Mouse (Mus musculus): ENCODE data around the gene Rngtt. TPM values are rescaled to one million over a fixed set of nuclear protein-coding genes. Genes with fewer than 3 reads are reported as not detected.
"Not testable (repeated sequence)": the region's sequence is repeated elsewhere in the genome, so short reads cannot be mapped to it uniquely, and the experiment has no call there.

Rngtt gene
- total and polyA plus RNA-seq, 2 experiments from 2014 or later: 8.9 to 10.0 TPM

GRCm38 (mm10) chr4:33303057-33303456 is 7.1 kb upstream of the Rngtt start:
- no peak overlapping the region for H3K4me3 ChIP-seq (ENCODE audit: low read depth, low read length)
- H3K4me2 ChIP-seq (ENCODE audit: low read depth, low read length): no peak overlapping the region
- no peaks in the 10 kb centered on the region for H3K27me3 ChIP-seq (ENCODE audit: control insufficient read depth, insufficient read depth, low read length)
- H3K36me3 ChIP-seq (replicated peaks; ENCODE audit: control insufficient read depth, insufficient read depth, low read length): no peaks in the 10 kb centered on the region
- TF ChIP-seq CTCF (IDR thresholded peaks at IDR 0.05; ENCODE audit: low read depth) (no peak), EP300 (IDR thresholded peaks at IDR 0.05; ENCODE audit: low read depth) (no peak)
- ATAC-seq (ENCODE audit: insufficient read depth, low read depth) (no peak), DNase-seq (ENCODE audit: low spot score) (no peak)
- 88% methylated on average over 1 of the region's 1 CpGs for WGBS
- no peak overlapping the region for H3K9ac ChIP-seq (replicated peaks; ENCODE audit: low read depth, low read length)
- H3K4me1 ChIP-seq (ENCODE audit: control insufficient read depth, insufficient read depth): no peaks in the 10 kb centered on the region
- H3K27ac ChIP-seq (ENCODE audit: low read depth): no peak overlapping the region
- peaks cover 4% of the 10 kb centered on the region; the same call in 1 of the 2 replicates for H3K9me3 ChIP-seq (replicated peaks; ENCODE audit: control insufficient read depth, low read length)

GRCm38 (mm10) chr4:33307146-33307545 is 3.0 kb upstream of the Rngtt start:
- TF ChIP-seq EP300 (IDR thresholded peaks at IDR 0.05; ENCODE audit: low read depth) (no peak), CTCF (IDR thresholded peaks at IDR 0.05; ENCODE audit: low read depth) (no peak)
- no peak overlapping the region for H3K4me2 ChIP-seq (ENCODE audit: low read depth, low read length)
- no peak overlapping the region for H3K4me3 ChIP-seq (ENCODE audit: low read depth, low read length)
- no peaks in the 10 kb centered on the region for H3K27me3 ChIP-seq (ENCODE audit: control insufficient read depth, insufficient read depth, low read length)
- H3K4me1 ChIP-seq (ENCODE audit: control insufficient read depth, insufficient read depth): peaks cover 7% of the 10 kb centered on the region; the same call in 1 of the 2 replicates
- no peaks in the 10 kb centered on the region for H3K36me3 ChIP-seq (replicated peaks; ENCODE audit: control insufficient read depth, insufficient read depth, low read length)
- WGBS: 51% methylated on average over 4 of the region's 4 CpGs
- H3K27ac ChIP-seq (ENCODE audit: low read depth): no peak overlapping the region
- ATAC-seq (ENCODE audit: insufficient read depth, low read depth) (no peak), DNase-seq (ENCODE audit: low spot score) (no peak)
- peaks cover 4% of the 10 kb centered on the region; the same call in 1 of the 2 replicates for H3K9me3 ChIP-seq (replicated peaks; ENCODE audit: control insufficient read depth, low read length)
- H3K9ac ChIP-seq (replicated peaks; ENCODE audit: low read depth, low read length): no peak overlapping the region

GRCm38 (mm10) chr4:33310840-33311437 is 828 bp downstream of the Rngtt start:
- WGBS: 9% methylated on average over 12 of the region's 12 CpGs

DNA sequence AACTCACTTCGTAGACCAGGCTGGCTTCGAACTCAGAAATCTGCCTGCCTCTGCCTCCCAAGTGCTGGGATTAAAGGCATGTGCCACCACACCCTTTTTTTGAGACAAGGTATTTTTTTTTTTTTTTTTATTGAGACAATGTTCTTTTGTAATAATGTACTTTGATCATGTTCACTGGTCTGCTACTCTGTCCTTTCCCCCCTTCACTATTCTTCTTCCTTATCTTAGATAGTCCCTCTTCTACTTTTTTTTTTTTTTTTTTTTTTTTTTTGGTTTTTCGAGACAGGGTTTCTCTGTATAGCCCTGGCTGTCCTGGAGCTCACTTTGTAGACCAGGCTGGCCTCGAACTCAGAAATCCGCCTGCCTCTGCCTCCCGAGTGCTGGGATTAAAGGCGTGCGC is 4.0 kb downstream of the Rngtt start:
- not testable (repeated sequence) for ATAC-seq (ENCODE audit: insufficient read depth, low read depth); H3K27ac ChIP-seq (ENCODE audit: low read depth); H3K4me3 ChIP-seq (ENCODE audit: low read depth, low read length); H3K9ac ChIP-seq (replicated peaks; ENCODE audit: low read depth, low read length); H3K36me3 ChIP-seq (replicated peaks; ENCODE audit: control insufficient read depth, insufficient read depth, low read length); H3K4me1 ChIP-seq (ENCODE audit: control insufficient read depth, insufficient read depth); H3K4me2 ChIP-seq (ENCODE audit: low read depth, low read length); DNase-seq (ENCODE audit: low spot score); H3K9me3 ChIP-seq (replicated peaks; ENCODE audit: control insufficient read depth, low read length); H3K27me3 ChIP-seq (ENCODE audit: control insufficient read depth, insufficient read depth, low read length)
- 96% methylated on average over 6 of the region's 8 CpGs for WGBS

More at GRCm38 (mm10) chr4:33310840-33311437, 828 bp downstream of the Rngtt start:
- Histone ChIP-seq H3K9me3 (replicated peaks; ENCODE audit: control insufficient read depth, low read length) (no peaks in the 10 kb centered on the region), H3K4me1 (ENCODE audit: control insufficient read depth, insufficient read depth) (peaks cover 7% of the 10 kb centered on the region; the same call in 1 of the 2 replicates), H3K27ac (ENCODE audit: low read depth) (no peak overlapping the region), H3K4me3 (ENCODE audit: low read depth, low read length) (peak overlapping the region; percentile 87), H3K4me2 (ENCODE audit: low read depth, low read length) (peak overlapping the region; percentile 65), H3K27me3 (ENCODE audit: control insufficient read depth, insufficient read depth, low read length) (no peaks in the 10 kb centered on the region), H3K36me3 (replicated peaks; ENCODE audit: control insufficient read depth, insufficient read depth, low read length) (no peaks in the 10 kb centered on the region), H3K9ac (replicated peaks; ENCODE audit: low read depth, low read length) (peak overlapping the region; percentile 80)
- no peak for ATAC-seq (ENCODE audit: insufficient read depth, low read depth)
- TF ChIP-seq CTCF (IDR thresholded peaks at IDR 0.05; ENCODE audit: low read depth) (no peak), EP300 (IDR thresholded peaks at IDR 0.05; ENCODE audit: low read depth) (no peak)
- no peak for DNase-seq (ENCODE audit: low spot score)

DNA sequence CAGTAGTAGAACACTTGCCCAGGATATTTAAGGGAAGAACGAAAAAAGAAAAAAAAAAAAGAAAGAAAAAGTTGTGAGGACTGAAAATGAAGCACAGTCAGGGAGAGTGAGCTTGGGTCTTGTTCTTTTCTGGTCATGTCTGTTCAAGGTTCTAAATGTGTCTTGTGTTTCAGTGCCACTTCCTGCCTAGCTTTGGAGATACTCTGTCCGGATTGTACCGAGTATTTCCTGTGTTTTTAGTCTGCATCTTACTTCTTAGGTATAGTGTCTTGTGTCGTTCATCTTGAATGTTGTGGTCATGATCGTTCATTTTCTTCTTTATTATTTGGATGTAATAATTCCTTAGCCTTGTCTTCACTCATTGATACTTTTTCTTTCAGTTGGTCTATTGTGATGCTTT is 5.7 kb downstream of the Rngtt start:
- Histone ChIP-seq H3K9ac (replicated peaks; ENCODE audit: low read depth, low read length) (no peak overlapping the region), H3K4me1 (ENCODE audit: control insufficient read depth, insufficient read depth) (peaks cover 6% of the 10 kb centered on the region; the same call in 1 of the 2 replicates), H3K4me2 (ENCODE audit: low read depth, low read length) (no peak overlapping the region), H3K27me3 (ENCODE audit: control insufficient read depth, insufficient read depth, low read length) (no peaks in the 10 kb centered on the region), H3K27ac (ENCODE audit: low read depth) (no peak overlapping the region), H3K4me3 (ENCODE audit: low read depth, low read length) (no peak overlapping the region), H3K36me3 (replicated peaks; ENCODE audit: control insufficient read depth, insufficient read depth, low read length) (no peaks in the 10 kb centered on the region), H3K9me3 (replicated peaks; ENCODE audit: control insufficient read depth, low read length) (no peaks in the 10 kb centered on the region)
- DNase-seq (ENCODE audit: low spot score) (no peak), ATAC-seq (ENCODE audit: insufficient read depth, low read depth) (no peak)
- WGBS: 69% methylated on average over 5 of the region's 5 CpGs
- TF ChIP-seq EP300 (IDR thresholded peaks at IDR 0.05; ENCODE audit: low read depth) (no peak), CTCF (IDR thresholded peaks at IDR 0.05; ENCODE audit: low read depth) (no peak)

DNA sequence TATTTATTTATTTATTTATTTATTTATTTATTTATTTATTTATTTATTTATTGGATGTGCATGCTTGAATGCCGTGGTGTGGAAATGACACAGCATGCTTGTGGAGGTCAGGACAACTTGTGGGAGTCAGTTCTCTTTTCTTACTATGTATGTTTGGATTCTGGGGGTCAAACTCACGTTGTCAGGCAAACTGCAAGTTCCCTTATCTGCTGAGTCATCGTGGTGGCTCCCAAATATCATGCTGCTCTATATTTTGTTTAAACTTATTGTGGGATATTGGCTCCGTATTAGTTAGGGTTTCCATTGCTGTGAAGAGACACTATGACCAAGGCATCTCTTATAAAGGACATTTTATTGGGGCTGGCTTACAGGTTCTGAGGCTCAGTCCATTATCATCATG is 21.0 kb downstream of the Rngtt start:
- H3K4me3 ChIP-seq (ENCODE audit: low read depth, low read length): no peak overlapping the region
- H3K4me1 ChIP-seq (ENCODE audit: control insufficient read depth, insufficient read depth): no peaks in the 10 kb centered on the region
- no peaks in the 10 kb centered on the region for H3K9me3 ChIP-seq (replicated peaks; ENCODE audit: control insufficient read depth, low read length)
- H3K4me2 ChIP-seq (ENCODE audit: low read depth, low read length): no peak overlapping the region
- H3K9ac ChIP-seq (replicated peaks; ENCODE audit: low read depth, low read length): no peak overlapping the region
- no peak overlapping the region for H3K27ac ChIP-seq (ENCODE audit: low read depth)
- peaks cover 25% of the 10 kb centered on the region for H3K36me3 ChIP-seq (replicated peaks; ENCODE audit: control insufficient read depth, insufficient read depth, low read length)
- no peak for ATAC-seq (ENCODE audit: insufficient read depth, low read depth)
- 91% methylated on average over 4 of the region's 4 CpGs for WGBS
- no peaks in the 10 kb centered on the region for H3K27me3 ChIP-seq (ENCODE audit: control insufficient read depth, insufficient read depth, low read length)
- TF ChIP-seq CTCF (IDR thresholded peaks at IDR 0.05; ENCODE audit: low read depth) (no peak), EP300 (IDR thresholded peaks at IDR 0.05; ENCODE audit: low read depth) (no peak)
- no peak for DNase-seq (ENCODE audit: low spot score)
